Mouse (Mus musculus): ENCODE data around the gene Sc5d. TPM values are rescaled to one million over a fixed set of nuclear protein-coding genes. Genes with fewer than 3 reads are reported as not detected.
A peak's percentile ranks its signal among the peaks of the same experiment; 100 is the strongest.

Sc5d gene
- 65.9 and 80.5 TPM in 2 replicates for polyA plus RNA-seq (2011; ENCODE audit: insufficient read length, low read depth, missing spikeins)

DNA sequence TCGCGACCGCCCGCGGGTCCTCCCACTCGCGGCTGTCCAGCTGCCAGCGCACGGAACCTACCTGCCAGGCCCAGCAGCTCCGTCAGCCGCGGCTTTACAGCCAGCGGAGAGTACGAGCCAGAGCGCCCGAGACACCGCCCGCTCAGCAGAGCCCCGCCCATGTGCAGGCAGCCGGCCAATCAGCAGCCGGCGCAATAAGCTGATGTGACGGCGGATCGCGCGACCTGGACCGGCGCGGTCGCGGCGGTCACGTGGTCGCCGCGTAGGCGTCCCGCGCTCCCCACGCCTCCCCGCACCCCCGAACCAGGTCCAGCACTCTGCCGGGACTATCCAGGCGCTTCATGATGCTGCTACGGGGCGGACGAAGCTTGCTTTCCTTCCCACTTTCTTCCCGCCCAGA lies at the start of gene Sc5d:
Sc5d (minus strand) TSS at position 112 of the 400 bp plus-strand sequence.
- Histone ChIP-seq H3K4me1 (ENCODE audit: control insufficient read depth, insufficient read depth, low read length) (peaks cover 9% of the 10 kb centered on the region; the same call in 1 of the 2 replicates), H3K4me3 (ENCODE audit: insufficient read depth, low read length) (peak within 1 kb of the TSS; percentile 96), H3K27ac (ENCODE audit: insufficient read depth, low read length) (peak within 1 kb of the TSS; percentile 89)
- TF ChIP-seq POLR2A (IDR thresholded peaks at IDR 0.05; ENCODE audit: low read depth, low read length) = peak; percentile 86
- no peak for TF ChIP-seq CTCF (IDR thresholded peaks at IDR 0.05; ENCODE audit: borderline replicate concordance, insufficient read depth, low read length)

DNA sequence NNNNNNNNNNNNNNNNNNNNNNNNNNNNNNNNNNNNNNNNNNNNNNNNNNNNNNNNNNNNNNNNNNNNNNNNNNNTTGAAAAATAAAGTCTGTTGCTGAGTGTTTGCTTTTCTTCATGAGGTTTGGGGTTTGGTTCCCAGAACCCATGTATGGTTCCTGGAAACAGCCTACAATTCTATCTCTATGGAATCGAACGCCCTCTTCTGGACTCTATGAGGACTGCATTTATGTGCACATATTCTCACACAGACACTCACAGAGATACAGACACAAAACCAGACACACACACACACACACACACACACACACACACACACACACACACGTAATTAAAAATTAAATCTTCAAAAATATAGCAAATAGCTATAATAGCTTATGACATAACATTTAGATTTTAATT lies 47.3 kb upstream of the Sc5d start:
- Histone ChIP-seq H3K27ac (ENCODE audit: insufficient read depth, low read length) (no peak overlapping the region), H3K4me3 (ENCODE audit: insufficient read depth, low read length) (no peak overlapping the region), H3K4me1 (ENCODE audit: control insufficient read depth, insufficient read depth, low read length) (0 out of 2 replicates have a peak, but pooled peaks cover 3% of the 10 kb centered on the region)
- TF ChIP-seq POLR2A (IDR thresholded peaks at IDR 0.05; ENCODE audit: low read depth, low read length) (no peak), CTCF (IDR thresholded peaks at IDR 0.05; ENCODE audit: borderline replicate concordance, insufficient read depth, low read length) (no peak)

GRCm38 (mm10) chr9:42303894-42304293 lies 39.8 kb upstream of the Sc5d start:
- TF ChIP-seq CTCF (IDR thresholded peaks at IDR 0.05; ENCODE audit: borderline replicate concordance, insufficient read depth, low read length) (no peak), POLR2A (IDR thresholded peaks at IDR 0.05; ENCODE audit: low read depth, low read length) (no peak)
- Histone ChIP-seq H3K27ac (ENCODE audit: insufficient read depth, low read length) (no peak overlapping the region), H3K4me1 (ENCODE audit: control insufficient read depth, insufficient read depth, low read length) (no peaks in the 10 kb centered on the region), H3K4me3 (ENCODE audit: insufficient read depth, low read length) (no peak overlapping the region)

- H3K4me1 ChIP-seq (ENCODE audit: control insufficient read depth, insufficient read depth, low read length) = no peaks in the 10 kb centered on the region
- no peak overlapping the region for H3K4me3 ChIP-seq (ENCODE audit: insufficient read depth, low read length)
- TF ChIP-seq CTCF (IDR thresholded peaks at IDR 0.05; ENCODE audit: borderline replicate concordance, insufficient read depth, low read length) (no peak), POLR2A (IDR thresholded peaks at IDR 0.05; ENCODE audit: low read depth, low read length) (no peak)
- H3K27ac ChIP-seq (ENCODE audit: insufficient read depth, low read length) = no peak overlapping the region
These were observed 37.1 kb upstream of the Sc5d start for GRCm38 (mm10) chr9:42301082-42301633.

GRCm38 (mm10) chr9:42296297-42296922 lies 32.4 kb upstream of the Sc5d start:
- TF ChIP-seq CTCF (IDR thresholded peaks at IDR 0.05; ENCODE audit: borderline replicate concordance, insufficient read depth, low read length) = no peak
- Histone ChIP-seq H3K27ac (ENCODE audit: insufficient read depth, low read length) (no peak overlapping the region), H3K4me3 (ENCODE audit: insufficient read depth, low read length) (no peak overlapping the region), H3K4me1 (ENCODE audit: control insufficient read depth, insufficient read depth, low read length) (no peaks in the 10 kb centered on the region)

DNA sequence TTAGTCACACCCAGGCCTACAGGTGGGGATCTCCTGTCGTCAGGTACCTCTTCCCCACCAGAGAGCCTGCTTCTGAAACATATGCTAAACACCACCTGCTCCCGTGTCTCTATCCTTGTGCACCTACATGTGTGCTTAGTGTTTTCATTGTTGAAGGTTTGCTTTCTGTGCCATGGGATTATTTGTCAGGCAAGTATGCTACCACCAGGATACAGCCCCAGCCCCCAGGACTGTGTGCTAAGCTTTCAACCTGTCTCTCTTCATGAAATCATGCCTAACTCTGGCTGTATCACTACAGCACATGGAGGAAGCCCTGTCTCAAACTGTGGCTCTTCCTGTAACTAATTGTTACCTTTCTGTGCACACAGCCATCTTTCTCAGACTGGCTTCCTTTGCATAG lies 30.1 kb upstream of the Sc5d start:
- no peak overlapping the region for H3K4me3 ChIP-seq (ENCODE audit: insufficient read depth, low read length)
- no peaks in the 10 kb centered on the region for H3K4me1 ChIP-seq (ENCODE audit: control insufficient read depth, insufficient read depth, low read length)
- H3K27ac ChIP-seq (ENCODE audit: insufficient read depth, low read length) = no peak overlapping the region
- no peak for TF ChIP-seq POLR2A (IDR thresholded peaks at IDR 0.05; ENCODE audit: low read depth, low read length)
- TF ChIP-seq CTCF (IDR thresholded peaks at IDR 0.05; ENCODE audit: borderline replicate concordance, insufficient read depth, low read length) = no peak

- no peaks in the 10 kb centered on the region for H3K4me1 ChIP-seq (ENCODE audit: control insufficient read depth, insufficient read depth, low read length)
- TF ChIP-seq POLR2A (IDR thresholded peaks at IDR 0.05; ENCODE audit: low read depth, low read length) = no peak
- no peak for TF ChIP-seq CTCF (IDR thresholded peaks at IDR 0.05; ENCODE audit: borderline replicate concordance, insufficient read depth, low read length)
- H3K4me3 ChIP-seq (ENCODE audit: insufficient read depth, low read length) = no peak overlapping the region
- no peak overlapping the region for H3K27ac ChIP-seq (ENCODE audit: insufficient read depth, low read length)
These were observed 29.5 kb upstream of the Sc5d start for GRCm38 (mm10) chr9:42293596-42293995.

- no peak overlapping the region for H3K4me3 ChIP-seq (ENCODE audit: insufficient read depth, low read length)
- H3K4me1 ChIP-seq (ENCODE audit: control insufficient read depth, insufficient read depth, low read length) = no peaks in the 10 kb centered on the region
- no peak overlapping the region for H3K27ac ChIP-seq (ENCODE audit: insufficient read depth, low read length)
- TF ChIP-seq POLR2A (IDR thresholded peaks at IDR 0.05; ENCODE audit: low read depth, low read length) (no peak), CTCF (IDR thresholded peaks at IDR 0.05; ENCODE audit: borderline replicate concordance, insufficient read depth, low read length) (no peak)
These were observed 29.0 kb upstream of the Sc5d start for GRCm38 (mm10) chr9:42293051-42293450.

DNA sequence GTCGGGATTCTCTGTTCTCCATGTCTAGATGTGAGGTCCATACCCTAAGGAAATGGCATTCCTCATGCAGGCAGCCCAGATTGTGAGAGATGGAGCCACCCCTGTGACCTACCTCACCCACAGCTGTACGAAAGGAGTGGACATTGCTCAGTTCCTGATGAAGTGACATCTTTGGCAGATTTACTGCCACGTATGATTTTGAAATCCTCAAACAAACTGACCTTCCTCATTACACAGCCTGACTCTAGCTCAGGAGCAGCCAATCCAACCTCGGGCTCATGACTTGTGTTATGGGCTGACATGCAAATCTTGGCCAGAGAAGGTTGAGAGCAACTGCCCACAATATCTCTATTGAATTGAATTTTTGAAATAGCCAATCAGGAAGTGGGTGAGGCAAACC lies 15.6 kb upstream of the Sc5d start:
- TF ChIP-seq CTCF (IDR thresholded peaks at IDR 0.05; ENCODE audit: borderline replicate concordance, insufficient read depth, low read length) = no peak
- TF ChIP-seq POLR2A (IDR thresholded peaks at IDR 0.05; ENCODE audit: low read depth, low read length) = no peak
- Histone ChIP-seq H3K4me1 (ENCODE audit: control insufficient read depth, insufficient read depth, low read length) (no peaks in the 10 kb centered on the region; the same call in 1 of the 2 replicates), H3K4me3 (ENCODE audit: insufficient read depth, low read length) (no peak overlapping the region), H3K27ac (ENCODE audit: insufficient read depth, low read length) (no peak overlapping the region)

DNA sequence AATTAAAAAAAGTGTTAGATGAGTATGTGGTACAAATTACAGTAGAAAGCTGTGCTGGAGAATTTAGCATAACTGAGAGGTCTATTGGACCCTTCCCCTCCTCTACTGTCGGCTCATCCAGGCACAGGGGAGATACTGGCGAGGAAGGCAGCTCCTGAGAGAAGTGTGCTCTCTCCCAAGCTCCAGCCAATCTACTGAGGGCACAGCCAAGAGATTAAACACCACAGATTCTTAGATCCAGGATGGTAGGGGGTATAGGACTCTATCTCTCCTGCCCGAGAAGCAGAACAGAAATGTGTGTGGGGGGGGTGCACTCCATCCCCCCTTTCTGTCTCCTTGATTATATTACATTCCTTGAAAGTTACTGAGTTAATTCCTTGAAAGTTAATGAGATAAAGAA lies 14.0 kb upstream of the Sc5d start:
- no peak for TF ChIP-seq POLR2A (IDR thresholded peaks at IDR 0.05; ENCODE audit: low read depth, low read length)
- no peak for TF ChIP-seq CTCF (IDR thresholded peaks at IDR 0.05; ENCODE audit: borderline replicate concordance, insufficient read depth, low read length)
- H3K27ac ChIP-seq (ENCODE audit: insufficient read depth, low read length) = no peak overlapping the region
- H3K4me3 ChIP-seq (ENCODE audit: insufficient read depth, low read length) = no peak overlapping the region
- peaks cover 7% of the 10 kb centered on the region for H3K4me1 ChIP-seq (ENCODE audit: control insufficient read depth, insufficient read depth, low read length)

Data from embryonic fibroblast, embryonic 13.5 days (primary cell).